Mouse (Mus musculus) macrophage (primary cell): ENCODE data around the gene Ccdc182. TPM values are rescaled to one million over a fixed set of nuclear protein-coding genes. Genes with fewer than 3 reads are reported as not detected.

Source experiments
- H3K27ac ChIP-seq: fragments of 350-480 bp; formaldehyde crosslinking; 2 replicates; pipeline ENCODE4 v1.9.0; 2021
- H3K36me3 ChIP-seq: fragments of 350-480 bp; formaldehyde crosslinking; 2 replicates; pipeline ENCODE4 v1.9.0; 2021; ENCODE audit errors: inconsistent target
- H3K4me3 ChIP-seq: fragments of 350-480 bp; formaldehyde crosslinking; 2 replicates; pipeline ENCODE4 v1.9.0; 2021; ENCODE audit errors: inconsistent target
- H3K79me2 ChIP-seq: fragments of 350-480 bp; formaldehyde crosslinking; 2 replicates; pipeline ENCODE4 v1.9.0; 2021; ENCODE audit errors: inconsistent target
- WGBS: methylation state at CpG from one replicate; pipeline ENCODE4 v1.1.7; 2026; ENCODE audit warnings: inconsistent platforms; ENCODE audit not compliant: missing documents; 5-methylcytosine and 5-hydroxymethylcytosine counted together
- polyA plus RNA-seq: library from polyadenylated mRNA; stranded (reverse); fragments of 250-400 nt; gene quantifications from 3 replicates; pipeline ENCODE4 v1.2.4, GENCODE M21; 2018; ENCODE audit warnings: inconsistent platforms

Ccdc182 gene
- polyA plus RNA-seq, 1 experiment from 2014 or later = not detected

DNA sequence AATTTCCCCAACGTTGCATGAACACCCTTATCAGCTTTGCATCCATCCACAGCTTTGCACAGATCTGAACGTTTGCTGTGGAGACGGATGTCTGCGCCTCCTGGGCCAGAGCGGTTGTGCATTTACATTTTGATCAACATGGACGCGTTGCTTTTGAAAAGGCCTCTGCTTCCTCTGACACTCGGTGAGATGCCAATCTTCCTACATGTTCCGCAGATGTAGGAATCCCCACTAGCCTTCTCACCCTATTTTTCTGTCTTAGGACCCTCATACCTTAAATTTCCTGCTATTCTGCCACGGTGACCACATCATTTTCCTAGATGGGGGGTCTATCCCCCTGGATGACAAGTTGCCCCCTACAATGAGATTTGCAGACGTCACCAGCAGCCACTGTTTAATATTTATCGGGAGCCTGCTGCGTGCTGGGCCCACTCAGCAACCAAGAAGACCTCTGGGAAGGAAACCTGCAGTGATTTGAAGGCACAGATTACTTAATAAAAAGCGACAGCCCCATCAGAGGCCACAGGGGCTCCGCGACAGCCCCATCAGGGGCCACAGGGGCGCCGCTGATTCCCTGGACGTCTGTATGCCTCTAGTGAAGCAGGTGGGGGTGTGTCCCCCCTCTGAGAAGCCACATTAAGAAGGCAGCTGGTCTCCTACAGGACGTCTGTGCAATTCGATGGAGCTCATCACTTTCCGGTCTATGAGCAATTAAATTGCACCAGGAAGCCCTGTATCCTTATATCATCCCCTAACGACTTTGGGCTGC lies 19.6 kb upstream of the Ccdc182 start:
- Histone ChIP-seq H3K79me2 (no peaks in the 10 kb centered on the region), H3K36me3 (no peaks in the 10 kb centered on the region), H3K27ac (no peak overlapping the region), H3K4me3 (no peak overlapping the region)
- WGBS = 67% methylated on average over 23 of the region's 23 CpGs

DNA sequence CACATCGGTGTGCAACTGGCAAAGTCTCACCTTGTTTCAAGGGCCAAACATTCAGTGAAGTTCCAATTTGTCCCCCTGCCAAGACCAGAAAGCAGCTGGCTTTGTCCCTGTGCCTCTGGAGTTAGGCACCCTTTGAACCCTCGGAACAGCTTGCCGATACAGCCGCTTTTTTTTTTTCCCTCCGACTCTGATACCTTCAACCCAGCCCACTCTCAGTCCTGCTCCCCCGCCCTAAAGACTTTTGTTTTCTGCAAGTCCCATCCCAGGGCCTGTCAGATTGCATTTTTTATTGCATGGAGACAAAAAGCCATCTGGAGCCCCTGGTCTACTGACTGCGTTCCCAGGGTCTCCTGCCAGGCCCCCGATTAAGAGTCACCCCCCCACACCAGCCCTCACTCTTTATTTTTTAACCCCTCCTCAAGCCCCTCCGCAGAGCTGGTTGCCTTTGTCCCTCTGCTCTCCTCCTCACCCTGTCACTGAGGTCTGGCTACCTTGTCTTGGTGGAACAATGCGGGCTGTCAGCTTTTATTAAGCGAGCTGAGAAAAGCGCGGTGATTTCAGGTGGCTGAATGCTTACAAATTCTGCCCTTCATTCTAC lies 18.9 kb upstream of the Ccdc182 start:
- Histone ChIP-seq H3K27ac (no peak overlapping the region), H3K36me3 (no peaks in the 10 kb centered on the region), H3K4me3 (no peak overlapping the region), H3K79me2 (no peaks in the 10 kb centered on the region)
- 52% methylated on average over 12 of the region's 13 CpGs for WGBS

DNA sequence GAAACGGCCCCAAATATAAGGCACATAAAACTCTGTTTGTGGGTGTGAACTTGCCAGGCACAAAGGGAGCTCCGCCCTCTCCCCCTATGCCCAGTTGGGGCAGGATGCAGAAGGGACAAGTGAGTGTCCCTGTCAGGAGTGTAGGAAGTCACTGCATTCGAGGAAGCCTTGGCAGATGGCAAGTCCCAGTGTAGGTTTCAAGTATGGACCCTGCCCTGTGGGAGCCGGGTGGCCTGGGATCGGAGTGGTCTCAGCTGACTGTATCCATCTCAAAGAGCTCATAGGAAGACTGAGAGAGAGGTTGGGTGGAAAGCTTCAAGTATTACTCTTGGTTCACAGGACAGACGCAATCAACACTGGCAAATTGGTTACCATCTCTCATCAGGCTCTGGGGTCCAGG lies 17.9 kb upstream of the Ccdc182 start:
- WGBS = 80% methylated on average over 6 of the region's 6 CpGs
- no peaks in the 10 kb centered on the region for H3K36me3 ChIP-seq
- no peak overlapping the region for H3K27ac ChIP-seq
- H3K4me3 ChIP-seq = no peak overlapping the region
- no peaks in the 10 kb centered on the region for H3K79me2 ChIP-seq

DNA sequence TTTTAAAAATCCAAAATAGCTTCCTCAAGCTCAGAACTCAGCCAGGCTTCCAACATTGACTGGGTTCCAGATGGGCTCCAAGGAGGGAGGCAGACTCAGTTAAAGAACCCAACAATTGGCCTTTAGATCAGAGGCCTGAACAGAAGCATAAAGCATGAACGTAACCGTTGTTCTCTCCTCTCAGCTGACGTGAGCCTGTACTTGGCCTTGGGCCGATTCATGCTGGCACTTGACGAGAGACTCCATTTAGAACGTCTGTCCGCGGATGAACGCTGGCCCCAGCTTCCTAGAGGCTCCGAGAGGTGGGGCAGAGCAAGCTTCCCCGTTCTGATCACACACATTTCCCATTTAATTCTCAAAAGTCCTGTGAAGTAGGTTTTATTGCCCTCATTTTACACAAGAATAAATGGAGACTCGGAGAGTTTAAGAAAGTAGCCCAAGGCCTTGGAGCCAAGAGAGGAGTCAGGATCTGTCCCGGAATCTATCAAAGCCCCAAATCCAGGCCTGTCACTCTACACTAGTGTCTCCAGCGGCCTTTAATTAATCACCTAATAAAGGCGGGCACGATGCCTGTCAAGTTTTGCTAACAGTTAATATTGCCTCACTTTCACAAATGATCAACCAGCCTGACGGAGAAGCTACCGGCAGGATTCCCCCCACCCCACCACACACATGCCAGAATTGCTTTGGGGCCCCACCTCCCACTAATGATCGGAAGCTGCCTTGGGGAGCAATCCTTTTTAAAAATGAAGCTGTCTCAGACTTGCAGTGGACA lies 17.1 kb upstream of the Ccdc182 start:
- H3K36me3 ChIP-seq = no peaks in the 10 kb centered on the region
- H3K79me2 ChIP-seq = no peaks in the 10 kb centered on the region
- H3K4me3 ChIP-seq = no peak overlapping the region
- no peak overlapping the region for H3K27ac ChIP-seq
- WGBS = 88% methylated on average over 19 of the region's 19 CpGs

DNA sequence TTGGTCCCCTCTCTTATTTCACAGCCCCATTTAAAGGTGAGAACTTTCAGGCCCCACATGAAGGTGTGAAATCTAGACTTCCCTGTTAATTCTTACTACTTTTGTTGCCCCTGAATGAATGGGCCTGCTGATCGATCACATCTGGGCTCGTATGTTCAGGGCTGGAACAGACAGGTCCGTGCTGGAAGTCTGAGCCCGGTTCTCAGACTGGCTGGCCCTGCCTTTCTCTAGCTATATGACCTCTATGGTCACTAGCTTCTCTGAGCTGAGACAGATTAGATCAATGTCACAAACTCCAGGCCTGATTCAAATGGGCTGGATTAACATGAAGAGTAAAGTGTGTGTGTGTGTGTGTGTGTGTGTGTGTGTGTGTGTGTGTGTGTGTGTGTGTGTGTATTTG lies 14.9 kb upstream of the Ccdc182 start:
- no peaks in the 10 kb centered on the region for H3K79me2 ChIP-seq
- WGBS = 61% methylated on average over 4 of the region's 4 CpGs
- no peak overlapping the region for H3K4me3 ChIP-seq
- H3K36me3 ChIP-seq = no peaks in the 10 kb centered on the region
- H3K27ac ChIP-seq = no peak overlapping the region

DNA sequence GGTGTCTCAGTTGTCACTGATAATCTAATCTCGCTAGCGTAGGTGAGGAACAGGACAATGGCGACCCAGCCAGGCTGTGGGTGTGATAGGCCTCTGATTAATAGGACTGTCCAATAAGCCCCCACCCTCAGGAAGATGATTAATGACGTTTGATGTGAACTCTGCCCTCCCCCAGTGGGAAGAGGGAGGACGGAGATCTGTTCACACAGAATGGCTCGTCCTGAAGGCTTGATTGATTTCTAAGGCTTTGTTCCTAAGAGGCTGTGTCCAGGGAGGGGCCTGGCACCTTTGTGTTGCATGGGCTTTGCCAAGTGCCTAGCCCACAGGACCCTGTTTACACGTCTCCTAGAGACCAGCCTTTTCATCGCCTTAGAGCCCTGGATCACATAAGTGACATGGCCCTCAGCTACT lies 13.4 kb upstream of the Ccdc182 start:
- H3K36me3 ChIP-seq = no peaks in the 10 kb centered on the region
- 84% methylated on average over 8 of the region's 8 CpGs for WGBS
- H3K79me2 ChIP-seq = no peaks in the 10 kb centered on the region
- no peak overlapping the region for H3K4me3 ChIP-seq
- H3K27ac ChIP-seq = no peak overlapping the region

DNA sequence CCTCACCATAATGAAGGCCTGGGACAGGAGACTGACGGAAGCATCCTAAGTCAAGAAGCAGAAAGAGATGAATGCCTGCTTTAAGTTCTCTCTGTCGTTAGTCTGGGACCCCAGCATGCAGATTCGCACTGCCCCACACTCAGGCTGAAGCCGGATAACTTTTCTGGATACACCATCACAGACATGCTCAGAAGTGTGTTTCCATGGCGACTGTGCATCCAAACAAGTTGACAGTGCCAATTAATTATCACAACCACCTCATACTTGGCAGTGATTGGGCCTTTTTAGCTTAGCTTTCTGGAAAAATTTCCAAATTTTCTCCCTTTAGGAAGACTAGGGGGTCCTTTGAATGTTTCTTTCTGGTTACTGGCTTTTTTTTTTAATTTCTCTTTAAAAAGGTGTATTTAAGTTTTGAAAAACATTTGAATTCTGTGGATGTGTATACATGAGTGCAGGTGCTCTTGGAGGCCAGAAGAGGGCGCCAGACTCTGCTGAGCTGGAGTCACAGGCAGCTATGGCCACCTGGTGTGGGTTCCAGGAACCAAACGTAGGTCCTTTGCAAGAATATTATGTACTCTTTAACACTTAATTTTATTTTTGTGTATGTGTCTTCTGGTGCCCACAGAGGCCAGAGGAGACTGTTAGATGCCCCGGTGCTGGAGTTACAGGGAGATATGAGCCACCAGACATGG lies 12.3 kb upstream of the Ccdc182 start:
- Histone ChIP-seq H3K4me3 (no peak overlapping the region), H3K79me2 (no peaks in the 10 kb centered on the region), H3K27ac (no peak overlapping the region), H3K36me3 (no peaks in the 10 kb centered on the region)
- WGBS = 88% methylated on average over 7 of the region's 8 CpGs

DNA sequence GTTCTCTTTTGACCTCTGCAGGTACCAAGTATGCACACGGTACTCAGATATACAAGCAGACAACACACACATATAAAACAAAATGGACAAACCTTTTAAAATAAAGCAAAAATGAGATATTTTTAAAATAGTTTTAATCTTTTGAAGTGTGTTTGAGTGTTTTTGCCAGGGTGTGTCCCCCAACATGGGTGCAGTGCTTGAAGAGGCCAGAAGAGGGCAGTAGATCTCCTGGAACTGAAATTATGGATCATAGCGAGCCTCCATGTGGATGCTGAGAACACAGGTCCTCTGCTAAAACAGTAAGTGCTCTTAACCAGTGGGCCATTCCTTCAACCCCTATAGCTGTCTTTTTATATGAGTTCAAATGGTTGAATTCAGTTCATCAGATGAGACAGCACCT lies 11.3 kb upstream of the Ccdc182 start:
- no peak overlapping the region for H3K4me3 ChIP-seq
- no peaks in the 10 kb centered on the region for H3K79me2 ChIP-seq
- no peaks in the 10 kb centered on the region for H3K36me3 ChIP-seq
- WGBS = 90% methylated on average over 2 of the region's 2 CpGs
- no peak overlapping the region for H3K27ac ChIP-seq

DNA sequence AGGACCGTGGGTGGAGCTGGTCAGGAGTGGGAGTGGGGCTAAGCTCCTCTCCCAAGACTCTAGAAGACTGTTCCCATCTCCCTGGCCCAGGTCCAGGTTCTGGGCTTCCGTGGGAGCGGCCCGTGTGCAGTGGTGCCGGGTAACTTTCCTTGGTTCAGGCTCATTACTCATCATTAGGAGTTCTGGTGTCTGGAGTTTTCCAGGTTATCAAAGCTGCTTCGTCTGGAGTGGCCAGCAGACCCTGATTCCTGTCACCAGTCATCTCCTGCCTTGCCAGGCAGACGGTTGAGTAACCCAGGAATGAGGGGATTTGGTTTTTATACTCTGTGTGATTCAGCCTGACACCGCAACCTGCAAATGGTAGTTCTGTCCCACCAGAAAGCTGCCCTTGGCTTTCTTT lies 7.8 kb upstream of the Ccdc182 start:
- H3K36me3 ChIP-seq = no peaks in the 10 kb centered on the region
- no peak overlapping the region for H3K4me3 ChIP-seq
- WGBS = 91% methylated on average over 8 of the region's 8 CpGs
- H3K27ac ChIP-seq = no peak overlapping the region
- no peaks in the 10 kb centered on the region for H3K79me2 ChIP-seq

DNA sequence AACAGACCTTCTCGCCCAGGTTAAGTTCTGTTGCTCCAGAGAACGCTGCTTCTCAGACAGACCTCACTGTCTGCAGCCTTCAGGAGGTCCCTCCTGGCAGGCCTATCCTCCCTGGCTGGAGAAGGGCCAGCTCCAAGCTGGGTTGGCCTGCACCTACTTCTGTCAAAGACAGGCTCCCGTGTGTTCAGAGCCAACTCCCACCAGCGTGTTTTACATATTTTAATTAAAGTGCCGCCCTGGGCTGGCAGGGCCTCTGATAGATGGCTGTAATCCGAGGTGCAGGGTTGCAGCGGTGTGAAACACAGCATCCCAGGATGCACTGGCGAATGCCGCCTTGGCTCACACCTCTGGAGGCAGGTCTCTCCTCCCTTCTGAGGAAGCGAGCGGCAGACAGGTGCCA lies 5.5 kb upstream of the Ccdc182 start:
- H3K36me3 ChIP-seq = no peaks in the 10 kb centered on the region
- no peaks in the 10 kb centered on the region for H3K79me2 ChIP-seq
- WGBS = 45% methylated on average over 11 of the region's 11 CpGs
- no peak overlapping the region for H3K27ac ChIP-seq
- H3K4me3 ChIP-seq = no peak overlapping the region

DNA sequence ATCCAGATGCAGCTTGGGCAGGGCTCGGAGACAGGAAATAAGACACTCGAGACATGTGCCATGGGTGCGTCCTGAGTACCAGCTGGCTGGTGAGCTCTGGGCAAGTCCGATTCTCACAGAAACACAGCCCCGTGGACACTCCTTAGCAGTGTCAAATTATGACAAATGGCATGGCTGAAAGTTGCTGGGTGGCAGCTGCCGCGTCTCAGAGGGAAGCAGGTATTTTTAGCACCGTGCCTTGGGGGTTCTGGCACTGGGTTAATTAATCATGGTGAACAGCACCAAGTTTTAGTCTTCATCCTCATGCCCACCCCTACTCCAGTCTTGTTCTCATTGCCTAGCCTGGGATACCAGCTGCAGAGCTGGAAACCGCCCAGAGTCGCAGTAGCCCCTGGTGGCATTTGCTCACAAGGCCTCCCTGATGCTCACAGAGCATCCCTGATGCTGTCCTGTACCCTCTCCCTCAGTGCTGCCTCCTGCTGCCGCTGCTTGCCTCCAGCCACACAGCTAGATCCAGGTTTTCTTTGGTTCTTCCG lies 5.0 kb upstream of the Ccdc182 start:
- H3K4me3 ChIP-seq = no peak overlapping the region
- WGBS = 24% methylated on average over 12 of the region's 12 CpGs
- H3K36me3 ChIP-seq = no peaks in the 10 kb centered on the region
- no peak overlapping the region for H3K27ac ChIP-seq
- no peaks in the 10 kb centered on the region for H3K79me2 ChIP-seq

DNA sequence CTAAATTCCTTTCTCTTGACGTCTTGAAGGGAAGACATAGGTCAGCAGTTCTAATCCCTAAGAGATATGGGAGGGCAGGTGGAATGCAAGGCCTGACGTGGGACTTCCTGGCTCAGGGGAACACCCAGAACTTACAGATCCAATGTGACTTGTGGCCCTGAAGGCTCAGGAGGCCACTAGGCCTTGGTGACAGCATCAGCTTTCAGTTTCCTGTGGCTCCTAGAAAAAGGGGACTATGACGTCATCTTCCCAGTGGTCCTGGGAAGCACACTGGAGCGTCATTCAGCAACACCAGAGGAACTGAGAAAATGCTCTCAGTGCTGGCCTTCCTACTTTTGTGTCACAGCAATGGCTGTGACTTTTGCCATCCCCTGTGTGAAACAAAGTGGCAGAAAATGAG lies 2.6 kb upstream of the Ccdc182 start:
- Histone ChIP-seq H3K79me2 (no peaks in the 10 kb centered on the region), H3K36me3 (no peaks in the 10 kb centered on the region), H3K27ac (no peak overlapping the region), H3K4me3 (no peak overlapping the region)
- WGBS = 77% methylated on average over 4 of the region's 4 CpGs

DNA sequence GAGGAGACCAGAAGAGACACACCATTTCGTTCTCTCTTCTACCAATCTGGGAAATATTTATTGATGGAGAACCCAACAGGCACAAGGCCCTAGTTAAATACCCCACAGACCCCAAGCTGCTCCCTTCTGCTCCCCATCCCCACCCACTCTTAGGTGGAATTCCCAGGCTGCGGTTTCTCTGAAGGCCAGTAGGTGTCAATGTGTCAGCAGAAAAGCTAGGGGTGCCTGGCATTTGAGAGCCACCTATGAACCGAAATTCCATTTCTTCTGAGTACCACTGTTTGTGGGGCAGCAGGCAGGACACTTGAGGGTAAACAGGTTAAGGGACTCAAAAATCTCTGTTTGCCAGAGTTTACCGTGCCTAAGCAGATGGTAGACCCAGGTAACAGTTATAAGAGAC lies 2.2 kb upstream of the Ccdc182 start:
- H3K27ac ChIP-seq = no peak overlapping the region
- no peaks in the 10 kb centered on the region for H3K36me3 ChIP-seq
- H3K79me2 ChIP-seq = no peaks in the 10 kb centered on the region
- 72% methylated on average over 4 of the region's 4 CpGs for WGBS
- H3K4me3 ChIP-seq = no peak overlapping the region

DNA sequence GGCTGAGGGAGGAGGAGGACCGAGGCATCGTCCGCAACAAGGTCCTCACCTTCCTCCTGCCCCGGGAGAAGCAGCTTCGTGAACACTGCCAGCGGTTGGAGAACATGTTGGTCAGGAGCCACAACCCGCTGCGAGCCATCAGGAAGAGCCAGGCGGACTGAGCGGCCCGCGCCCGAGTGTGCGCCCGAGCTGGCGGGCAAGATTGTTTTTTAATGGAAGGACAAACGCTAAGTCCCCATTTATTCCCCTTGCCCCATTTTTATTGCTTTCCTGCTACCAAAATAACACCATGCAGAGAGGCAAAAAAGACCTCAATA lies 494 bp downstream of the Ccdc182 start:
- Histone ChIP-seq H3K27ac (no peak overlapping the region), H3K79me2 (no peaks in the 10 kb centered on the region), H3K4me3 (no peak overlapping the region), H3K36me3 (no peaks in the 10 kb centered on the region)
- 27% methylated on average over 17 of the region's 17 CpGs for WGBS

DNA sequence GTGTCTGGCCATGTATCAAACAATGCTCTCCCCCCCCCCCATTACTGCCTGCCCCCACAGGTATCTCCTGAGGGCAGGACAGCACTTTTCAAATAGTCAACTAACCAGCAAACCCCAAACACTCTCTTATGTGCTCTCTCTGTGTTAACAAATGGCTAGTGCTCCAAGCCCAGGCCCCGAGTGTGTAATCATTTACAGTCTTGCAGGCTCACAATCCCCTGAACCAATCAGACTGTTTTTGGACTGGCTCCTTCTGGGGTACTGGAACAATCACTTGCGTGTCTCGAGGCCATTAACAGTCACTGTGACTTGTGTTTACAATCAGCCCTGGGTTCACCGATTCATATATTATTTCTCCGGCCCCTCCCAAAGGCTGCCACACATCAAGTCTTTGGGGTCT lies 1.4 kb downstream of the Ccdc182 start:
- Histone ChIP-seq H3K27ac (no peak overlapping the region), H3K4me3 (no peak overlapping the region), H3K36me3 (no peaks in the 10 kb centered on the region), H3K79me2 (no peaks in the 10 kb centered on the region)
- 96% methylated on average over 5 of the region's 5 CpGs for WGBS
